Mouse (Mus musculus) kidney, adult 2 months (tissue): Measurements from ENCODE around the gene Flt3l.

ENCODE experiments used
- CTCF ChIP-seq: fragments of 200-500 bp; conservative IDR thresholded peaks from 2 replicates; pipeline ENCODE4 v1.5.1; 2011; ENCODE audit warnings: low read depth, mild to moderate bottlenecking, control low read depth, low read length, moderate library complexity, mixed read lengths; ENCODE audit not compliant: insufficient read depth, insufficient read length
- POLR2A ChIP-seq: fragments of 200-500 bp; IDR thresholded peaks from one replicate; pipeline ENCODE4 v1.6.1; 2011; ENCODE audit warnings: low read depth, low read length, control low read depth

DNA sequence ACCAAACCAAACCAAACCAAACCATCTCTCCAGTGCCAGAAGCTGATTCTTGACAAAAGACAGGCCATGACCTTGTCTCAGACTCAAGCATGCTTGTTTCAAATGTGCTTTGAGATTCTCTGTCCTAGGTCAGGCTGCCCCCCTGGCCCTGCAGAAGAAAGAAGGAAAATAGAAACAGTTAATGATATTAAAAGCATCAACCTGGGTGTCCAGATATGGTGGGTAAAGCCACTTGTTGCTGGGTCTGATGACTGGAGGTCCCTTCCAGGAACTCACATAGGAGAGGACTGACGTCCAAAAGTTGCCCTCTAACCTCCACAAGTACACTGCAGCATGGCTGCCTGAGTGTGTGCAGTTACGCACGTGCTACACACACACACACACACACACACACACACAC lies 24.6 kb upstream of the Flt3l start:
- TF ChIP-seq POLR2A, result no peak
- no peak for TF ChIP-seq CTCF
